Mouse (Mus musculus) E14TG2a.4 (cell line): ENCODE measurements at regions not wholly inside any gene's neighbourhood (a gene's known extent, or its start where the extent isn't known, plus 50 kb on each side); places are given as distances from the start of the nearest gene placed in this dataset.

ENCODE experiments used
- CTCF ChIP-seq: conservative IDR thresholded peaks from 2 replicates; pipeline ENCODE4 v1.5.1; 2014; ENCODE audit warnings: low read length
- POU5F1 ChIP-seq: IDR thresholded peaks from 2 replicates; pipeline ENCODE4 v1.6.1; 2014; ENCODE audit warnings: low read length, borderline replicate concordance

DNA sequence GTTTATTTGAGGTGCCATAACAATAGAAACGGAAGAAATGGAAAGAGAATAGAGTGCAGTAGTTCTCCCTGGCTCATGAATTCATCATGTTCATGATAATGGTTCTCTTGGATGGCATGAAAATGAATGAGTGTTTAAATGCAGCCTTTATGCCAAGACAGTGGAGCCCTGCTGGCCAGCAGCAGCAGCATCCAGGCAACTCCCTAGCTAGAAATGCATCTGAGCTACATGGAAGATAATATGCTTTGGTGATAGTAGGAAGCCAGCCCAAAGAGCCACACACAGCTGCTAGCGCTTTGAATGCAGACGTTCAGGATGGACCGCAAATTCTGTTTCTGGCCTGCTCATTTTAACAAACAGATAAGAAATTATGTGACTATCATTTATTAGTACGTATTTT is 60.4 kb upstream of the Thsd7a start:
- TF ChIP-seq CTCF (no peak), POU5F1 (no peak)
